Mouse (Mus musculus): ENCODE results near the gene Crispld2. TPM values are rescaled to one million over a fixed set of nuclear protein-coding genes. Genes with fewer than 3 reads are reported as not detected.
A peak's percentile ranks its signal among the peaks of the same experiment; 100 is the strongest.

The Crispld2 gene
- polyA plus RNA-seq, 1 experiment from 2014 or later, result 4.9 TPM

DNA sequence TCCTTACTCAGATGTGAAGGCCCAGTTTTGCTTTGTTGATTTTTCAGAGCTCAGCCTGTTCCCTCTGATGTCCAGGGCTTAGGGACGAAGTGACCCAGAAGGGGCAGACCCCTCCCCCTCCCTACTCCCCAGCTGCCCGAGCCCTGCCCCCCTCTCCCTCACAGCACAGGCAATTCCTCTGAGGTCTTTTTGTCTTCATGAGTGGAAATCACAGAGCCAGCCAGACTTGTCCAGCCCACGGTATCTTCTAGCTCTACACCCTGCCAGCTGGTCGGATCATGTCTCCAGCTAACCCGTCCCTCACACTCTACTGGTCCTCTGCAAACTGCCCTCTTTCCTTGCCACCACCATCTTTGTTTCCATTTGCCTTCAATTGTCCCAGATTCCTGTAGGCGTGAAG is 42.2 kb downstream of the Crispld2 start:
- H3K4me1 ChIP-seq (ENCODE audit: control insufficient read depth, insufficient read depth, low read length), result peaks cover 25% of the 10 kb centered on the region
- no peak overlapping the region for H3K27ac ChIP-seq (ENCODE audit: low read depth, low read length)
- no peaks in the 10 kb centered on the region for H3K27me3 ChIP-seq (ENCODE audit: control insufficient read depth, insufficient read depth, low read length)
- H3K9ac ChIP-seq (ENCODE audit: low read depth, low read length), result no peak overlapping the region
- no peak overlapping the region for H3K4me3 ChIP-seq (ENCODE audit: low read length)
- H3K36me3 ChIP-seq (ENCODE audit: control insufficient read depth, insufficient read depth, low read length), result no peaks in the 10 kb centered on the region
- H3K9me3 ChIP-seq (ENCODE audit: control insufficient read depth, low read length), result no peaks in the 10 kb centered on the region
- no peak for ATAC-seq (ENCODE audit: low FRiP score, low TSS enrichment)
- no peak overlapping the region for H3K4me2 ChIP-seq (replicated peaks; ENCODE audit: low read depth, low read length)
- 44% methylated on average over 6 of the region's 6 CpGs for WGBS

DNA sequence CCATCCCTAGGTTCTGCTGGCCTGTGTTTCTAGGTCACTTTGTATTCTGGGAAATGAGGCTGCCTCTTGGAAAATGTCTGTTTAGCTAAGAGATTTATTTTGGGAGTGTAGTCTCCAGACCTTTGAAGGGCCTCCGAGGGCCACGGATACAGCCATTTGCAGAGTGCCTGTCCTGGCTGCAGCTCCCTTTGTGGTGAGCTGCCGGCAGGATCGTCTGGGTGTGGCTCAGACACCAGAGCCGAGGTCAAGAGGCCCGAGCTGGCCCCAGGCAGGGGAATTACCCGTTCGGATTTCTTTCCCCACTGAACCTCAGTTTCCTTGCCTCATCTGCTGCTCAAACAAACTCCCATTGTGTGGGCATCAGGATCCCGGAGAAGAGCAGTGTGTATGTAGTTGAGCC is 43.9 kb downstream of the Crispld2 start:
- 9% methylated on average over 9 of the region's 9 CpGs for WGBS
- no peaks in the 10 kb centered on the region for H3K9me3 ChIP-seq (ENCODE audit: control insufficient read depth, low read length)
- no peak overlapping the region for H3K9ac ChIP-seq (ENCODE audit: low read depth, low read length)
- H3K4me1 ChIP-seq (ENCODE audit: control insufficient read depth, insufficient read depth, low read length), result peaks cover 21% of the 10 kb centered on the region
- H3K27ac ChIP-seq (ENCODE audit: low read depth, low read length), result no peak overlapping the region
- no peak overlapping the region for H3K4me2 ChIP-seq (replicated peaks; ENCODE audit: low read depth, low read length)
- H3K36me3 ChIP-seq (ENCODE audit: control insufficient read depth, insufficient read depth, low read length), result no peaks in the 10 kb centered on the region
- H3K4me3 ChIP-seq (ENCODE audit: low read length), result no peak overlapping the region
- no peaks in the 10 kb centered on the region for H3K27me3 ChIP-seq (ENCODE audit: control insufficient read depth, insufficient read depth, low read length)
- ATAC-seq (ENCODE audit: low FRiP score, low TSS enrichment), result no peak

DNA sequence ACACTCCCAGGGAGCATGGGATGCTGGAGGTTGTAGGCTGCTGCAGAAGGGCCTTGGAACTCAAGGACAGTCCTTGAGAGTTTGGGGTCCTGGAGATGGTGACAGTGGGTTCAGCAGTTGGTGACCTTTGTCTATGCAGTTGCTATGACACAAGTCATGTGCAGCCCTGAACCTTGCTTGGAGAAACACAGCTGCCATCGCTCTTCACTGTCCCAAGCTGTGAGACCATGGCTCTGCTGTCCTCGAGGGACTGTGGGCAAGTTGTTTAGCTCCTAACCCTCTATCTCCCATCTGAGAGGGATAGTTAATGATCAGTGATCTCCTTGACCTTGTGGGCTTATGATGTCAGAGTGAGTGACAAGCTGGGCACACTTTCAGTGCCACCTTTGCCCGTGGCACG is 44.3 kb downstream of the Crispld2 start:
- WGBS, result 46% methylated on average over 4 of the region's 4 CpGs
- ATAC-seq (ENCODE audit: low FRiP score, low TSS enrichment), result no peak; the same call in 1 of the 2 replicates
- H3K36me3 ChIP-seq (ENCODE audit: control insufficient read depth, insufficient read depth, low read length), result no peaks in the 10 kb centered on the region

DNA sequence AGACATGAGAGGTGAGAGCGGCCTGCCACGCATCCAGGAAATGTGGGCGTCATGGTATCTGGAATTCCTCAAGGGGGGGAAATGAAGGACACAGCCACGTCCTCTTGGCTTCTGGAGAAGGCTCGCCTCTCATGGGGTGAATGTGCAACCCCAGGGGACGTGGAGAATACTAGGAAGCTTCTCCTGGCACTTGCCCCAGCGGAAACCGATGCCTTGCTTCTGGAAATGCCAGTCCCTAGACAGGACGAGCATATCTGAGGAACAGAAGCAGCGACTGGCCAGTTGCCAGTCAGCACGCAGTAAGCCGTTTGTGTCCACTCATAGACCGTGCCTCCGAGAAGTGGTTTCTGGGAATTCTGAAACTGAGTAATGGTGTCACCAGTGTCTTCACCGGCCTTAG is 45.0 kb downstream of the Crispld2 start:
- WGBS, result 79% methylated on average over 15 of the region's 15 CpGs
- H3K9ac ChIP-seq (ENCODE audit: low read depth, low read length), result no peak overlapping the region
- no peak overlapping the region for H3K4me3 ChIP-seq (ENCODE audit: low read length)
- no peaks in the 10 kb centered on the region for H3K9me3 ChIP-seq (ENCODE audit: control insufficient read depth, low read length)
- H3K4me1 ChIP-seq (ENCODE audit: control insufficient read depth, insufficient read depth, low read length), result peaks cover 21% of the 10 kb centered on the region
- no peak for ATAC-seq (ENCODE audit: low FRiP score, low TSS enrichment)
- no peak overlapping the region for H3K27ac ChIP-seq (ENCODE audit: low read depth, low read length)
- H3K36me3 ChIP-seq (ENCODE audit: control insufficient read depth, insufficient read depth, low read length), result no peaks in the 10 kb centered on the region
- H3K27me3 ChIP-seq (ENCODE audit: control insufficient read depth, insufficient read depth, low read length), result no peaks in the 10 kb centered on the region
- no peak overlapping the region for H3K4me2 ChIP-seq (replicated peaks; ENCODE audit: low read depth, low read length)

More for the DNA sequence above, 44.3 kb downstream of the Crispld2 start:
- peaks cover 21% of the 10 kb centered on the region for H3K4me1 ChIP-seq (ENCODE audit: control insufficient read depth, insufficient read depth, low read length)
- H3K27me3 ChIP-seq (ENCODE audit: control insufficient read depth, insufficient read depth, low read length), result no peaks in the 10 kb centered on the region
- no peak overlapping the region for H3K9ac ChIP-seq (ENCODE audit: low read depth, low read length)
- H3K4me2 ChIP-seq (replicated peaks; ENCODE audit: low read depth, low read length), result no peak overlapping the region
- H3K27ac ChIP-seq (ENCODE audit: low read depth, low read length), result no peak overlapping the region
- no peaks in the 10 kb centered on the region for H3K9me3 ChIP-seq (ENCODE audit: control insufficient read depth, low read length)
- no peak overlapping the region for H3K4me3 ChIP-seq (ENCODE audit: low read length)

DNA sequence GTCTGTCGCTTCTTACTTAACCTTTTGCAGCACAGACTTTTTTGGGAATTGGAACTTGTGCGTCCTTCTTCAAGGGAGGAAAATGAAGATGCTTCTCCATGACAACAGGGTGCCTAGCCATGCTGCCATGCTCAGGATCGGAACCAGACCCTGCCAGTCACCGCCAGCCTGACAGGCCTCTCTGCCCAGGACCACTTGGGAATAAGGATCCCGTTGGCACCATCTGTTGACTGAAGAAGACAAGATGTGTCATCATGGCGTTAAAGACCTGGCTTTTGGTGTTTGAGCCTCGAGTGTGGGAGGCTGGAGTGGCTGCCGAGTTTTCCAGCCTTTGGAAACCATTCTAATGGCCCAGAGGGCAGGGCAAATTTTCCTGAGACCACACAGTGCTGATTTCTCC is 45.4 kb downstream of the Crispld2 start:
- no peak overlapping the region for H3K27ac ChIP-seq (ENCODE audit: low read depth, low read length)
- H3K9me3 ChIP-seq (ENCODE audit: control insufficient read depth, low read length), result no peaks in the 10 kb centered on the region
- H3K4me1 ChIP-seq (ENCODE audit: control insufficient read depth, insufficient read depth, low read length), result peaks cover 21% of the 10 kb centered on the region
- no peak for ATAC-seq (ENCODE audit: low FRiP score, low TSS enrichment)
- H3K36me3 ChIP-seq (ENCODE audit: control insufficient read depth, insufficient read depth, low read length), result no peaks in the 10 kb centered on the region
- WGBS, result 78% methylated on average over 8 of the region's 8 CpGs
- H3K4me2 ChIP-seq (replicated peaks; ENCODE audit: low read depth, low read length), result no peak overlapping the region
- H3K27me3 ChIP-seq (ENCODE audit: control insufficient read depth, insufficient read depth, low read length), result no peaks in the 10 kb centered on the region
- no peak overlapping the region for H3K9ac ChIP-seq (ENCODE audit: low read depth, low read length)
- no peak overlapping the region for H3K4me3 ChIP-seq (ENCODE audit: low read length)

DNA sequence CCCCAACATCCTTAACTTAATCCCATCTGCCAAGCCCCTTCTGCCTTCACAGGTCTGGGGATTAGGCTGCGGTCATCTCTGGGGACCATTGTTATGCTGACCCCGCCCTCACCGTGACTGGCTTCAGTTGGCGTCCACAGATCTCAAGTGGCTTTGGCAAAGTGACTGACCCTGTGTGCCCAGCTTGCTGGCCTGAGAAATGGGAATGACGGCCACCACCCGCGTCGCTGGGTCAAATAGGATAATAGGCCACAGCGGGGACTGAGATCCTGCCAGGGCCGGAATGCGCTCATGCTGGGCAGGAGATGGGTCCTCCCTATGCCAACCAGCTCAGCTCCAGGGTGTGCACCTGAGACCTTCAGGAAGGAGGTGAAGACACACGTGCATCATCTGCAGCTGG is 46.5 kb downstream of the Crispld2 start:
- ATAC-seq (ENCODE audit: low FRiP score, low TSS enrichment), result no peak
- WGBS, result 93% methylated on average over 12 of the region's 12 CpGs
- Histone ChIP-seq H3K4me1 (ENCODE audit: control insufficient read depth, insufficient read depth, low read length) (peaks cover 21% of the 10 kb centered on the region), H3K4me3 (ENCODE audit: low read length) (no peak overlapping the region), H3K27me3 (ENCODE audit: control insufficient read depth, insufficient read depth, low read length) (no peaks in the 10 kb centered on the region), H3K4me2 (replicated peaks; ENCODE audit: low read depth, low read length) (no peak overlapping the region), H3K9ac (ENCODE audit: low read depth, low read length) (no peak overlapping the region), H3K9me3 (ENCODE audit: control insufficient read depth, low read length) (no peaks in the 10 kb centered on the region), H3K36me3 (ENCODE audit: control insufficient read depth, insufficient read depth, low read length) (no peaks in the 10 kb centered on the region), H3K27ac (ENCODE audit: low read depth, low read length) (no peak overlapping the region)

DNA sequence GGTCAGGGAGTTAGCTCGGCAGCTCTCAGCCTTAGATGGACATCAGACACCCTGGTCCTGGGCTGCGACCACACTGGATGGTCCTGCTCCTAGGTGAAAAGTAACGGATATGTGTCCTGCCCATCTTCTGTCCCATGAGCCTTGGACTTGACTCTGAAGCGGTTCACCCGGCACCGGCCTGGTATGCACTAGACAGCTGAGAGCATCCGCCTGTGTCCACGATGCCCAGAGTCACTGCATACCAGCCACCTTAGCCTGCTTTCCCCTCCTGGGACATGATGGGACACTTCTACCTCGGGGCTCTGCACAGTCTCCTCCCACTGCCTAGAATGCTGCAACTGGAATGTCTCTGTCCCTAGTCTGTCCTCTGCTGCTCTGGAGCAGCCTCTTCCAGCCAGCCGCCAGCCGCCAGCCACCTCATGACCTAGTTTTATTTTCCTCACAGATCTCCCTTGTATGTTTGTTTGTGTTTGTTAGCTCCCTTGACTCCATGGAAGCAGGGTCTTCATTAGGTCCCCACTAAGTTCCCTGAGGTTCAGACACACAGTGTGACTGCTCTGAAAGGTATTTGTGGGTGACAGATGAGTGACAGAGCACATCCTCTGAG is 47.2 kb downstream of the Crispld2 start:
- ATAC-seq (ENCODE audit: low FRiP score, low TSS enrichment), result 0 out of 2 replicates have a peak, but pooled peaks have one; percentile 26
- H3K36me3 ChIP-seq (ENCODE audit: control insufficient read depth, insufficient read depth, low read length), result no peaks in the 10 kb centered on the region
- no peak overlapping the region for H3K27ac ChIP-seq (ENCODE audit: low read depth, low read length)
- H3K9ac ChIP-seq (ENCODE audit: low read depth, low read length), result no peak overlapping the region
- H3K9me3 ChIP-seq (ENCODE audit: control insufficient read depth, low read length), result no peaks in the 10 kb centered on the region
- H3K4me3 ChIP-seq (ENCODE audit: low read length), result no peak overlapping the region
- no peaks in the 10 kb centered on the region for H3K27me3 ChIP-seq (ENCODE audit: control insufficient read depth, insufficient read depth, low read length)
- WGBS, result 60% methylated on average over 11 of the region's 11 CpGs
- H3K4me2 ChIP-seq (replicated peaks; ENCODE audit: low read depth, low read length), result no peak overlapping the region
- H3K4me1 ChIP-seq (ENCODE audit: control insufficient read depth, insufficient read depth, low read length), result peaks cover 19% of the 10 kb centered on the region

DNA sequence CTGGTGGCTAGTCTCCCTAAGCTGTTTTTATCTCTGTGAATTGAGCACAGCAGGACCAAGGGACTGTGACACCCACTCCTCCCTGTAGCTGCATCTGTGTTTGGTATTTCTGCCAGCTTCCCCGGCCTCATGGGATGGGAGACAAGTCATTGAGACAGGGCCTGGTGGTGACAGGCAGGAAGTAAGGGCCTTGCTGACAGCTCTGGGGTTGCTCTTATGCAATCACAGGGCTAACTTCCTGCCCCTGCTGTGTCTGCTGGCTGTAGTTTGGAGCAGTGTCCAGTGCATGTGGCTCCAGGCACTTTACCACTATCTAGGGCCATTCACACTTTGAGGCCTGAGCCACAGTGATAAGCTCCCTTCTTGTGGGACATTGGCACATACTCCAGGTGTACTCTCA is 48.6 kb downstream of the Crispld2 start:
- Histone ChIP-seq H3K9ac (ENCODE audit: low read depth, low read length) (no peak overlapping the region), H3K4me3 (ENCODE audit: low read length) (no peak overlapping the region), H3K27me3 (ENCODE audit: control insufficient read depth, insufficient read depth, low read length) (no peaks in the 10 kb centered on the region), H3K4me1 (ENCODE audit: control insufficient read depth, insufficient read depth, low read length) (peaks cover 17% of the 10 kb centered on the region; the same call in 1 of the 2 replicates), H3K27ac (ENCODE audit: low read depth, low read length) (no peak overlapping the region), H3K4me2 (replicated peaks; ENCODE audit: low read depth, low read length) (no peak overlapping the region), H3K36me3 (ENCODE audit: control insufficient read depth, insufficient read depth, low read length) (no peaks in the 10 kb centered on the region), H3K9me3 (ENCODE audit: control insufficient read depth, low read length) (no peaks in the 10 kb centered on the region)
- ATAC-seq (ENCODE audit: low FRiP score, low TSS enrichment), result no peak
- WGBS, result 62% methylated on average over 1 of the region's 1 CpGs

DNA sequence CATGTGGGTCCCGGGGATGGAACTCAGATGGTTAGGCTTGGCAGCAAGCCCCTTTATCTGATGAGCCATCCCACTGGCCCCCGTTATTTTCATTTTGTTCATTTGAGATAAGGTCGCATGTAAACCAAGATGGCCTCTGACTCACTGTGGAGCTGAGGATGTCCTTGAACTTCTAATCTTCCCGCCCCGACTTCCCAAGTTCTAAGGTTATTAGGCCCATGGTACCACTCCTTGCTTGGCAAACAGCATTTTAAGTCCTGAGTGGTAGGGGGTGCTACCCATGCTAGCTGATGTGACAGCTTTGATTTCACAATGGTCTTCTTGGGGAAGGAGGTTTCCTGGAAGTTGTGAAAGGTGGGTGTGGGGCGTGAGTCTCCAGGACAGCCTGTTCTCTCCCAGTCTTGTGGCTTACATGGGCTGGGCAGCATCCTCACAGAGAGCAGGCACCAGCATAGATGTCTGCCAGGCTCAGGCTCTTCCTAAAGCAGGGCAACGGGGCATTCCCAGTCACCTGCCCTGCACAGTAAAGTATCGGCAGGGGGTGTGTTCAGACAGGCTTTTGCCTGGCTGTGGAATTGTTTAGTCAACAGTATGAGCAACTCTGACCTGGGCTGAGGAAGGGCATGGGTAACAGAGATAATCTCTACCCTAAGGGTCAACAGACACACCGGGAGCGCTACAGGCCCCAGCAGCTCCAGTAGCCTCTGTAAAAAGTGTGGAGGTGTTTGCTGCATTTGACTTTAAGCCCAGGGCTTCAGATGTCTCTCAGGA is 50.5 kb downstream of the Crispld2 start:
- 81% methylated on average over 10 of the region's 10 CpGs for WGBS
- Histone ChIP-seq H3K4me2 (replicated peaks; ENCODE audit: low read depth, low read length) (no peak overlapping the region), H3K9ac (ENCODE audit: low read depth, low read length) (no peak overlapping the region), H3K9me3 (ENCODE audit: control insufficient read depth, low read length) (no peaks in the 10 kb centered on the region), H3K4me3 (ENCODE audit: low read length) (no peak overlapping the region), H3K36me3 (ENCODE audit: control insufficient read depth, insufficient read depth, low read length) (no peaks in the 10 kb centered on the region), H3K27me3 (ENCODE audit: control insufficient read depth, insufficient read depth, low read length) (no peaks in the 10 kb centered on the region), H3K27ac (ENCODE audit: low read depth, low read length) (no peak overlapping the region), H3K4me1 (ENCODE audit: control insufficient read depth, insufficient read depth, low read length) (peaks cover 14% of the 10 kb centered on the region; the same call in 1 of the 2 replicates)
- ATAC-seq (ENCODE audit: low FRiP score, low TSS enrichment), result no peak
